Mouse (Mus musculus) embryonic facial prominence, embryonic 15.5 days (tissue): ENCODE data around the gene Ppara. TPM values are rescaled to one million over a fixed set of nuclear protein-coding genes. Genes with fewer than 3 reads are reported as not detected.

Source experiments
- ATAC-seq: fragments of 200-750 bp; cut with Nextera tagmentation; 2 replicates; pipeline ENCODE4 v1.8.0; 2017; ENCODE audit warnings: low read depth, moderate TSS enrichment; ENCODE audit not compliant: insufficient number of reproducible peaks, low FRiP score, low TSS enrichment
- H3K27ac ChIP-seq: fragments of 300-500 bp; sonication (generic); replicated peaks from 2 replicates; pipeline ENCODE4 v1.5.1; 2015; ENCODE audit warnings: mild to moderate bottlenecking, inconsistent platforms
- H3K27me3 ChIP-seq: fragments of 300-500 bp; sonication (generic); 2 replicates; pipeline ENCODE4 v1.6.1; 2015; ENCODE audit warnings: inconsistent platforms
- H3K36me3 ChIP-seq: fragments of 300-500 bp; sonication (generic); 2 replicates; pipeline ENCODE4 v1.6.1; 2015; ENCODE audit warnings: mild to moderate bottlenecking, inconsistent platforms
- H3K4me1 ChIP-seq: fragments of 300-500 bp; sonication (generic); 2 replicates; pipeline ENCODE4 v1.6.1; 2015; ENCODE audit warnings: inconsistent platforms
- H3K4me2 ChIP-seq: fragments of 300-500 bp; sonication (generic); replicated peaks from 2 replicates; pipeline ENCODE4 v1.6.1; 2015; ENCODE audit warnings: mild to moderate bottlenecking, inconsistent platforms
- H3K4me3 ChIP-seq: fragments of 300-500 bp; sonication (generic); replicated peaks from 2 replicates; pipeline ENCODE4 v1.5.1; 2015; ENCODE audit warnings: mild to moderate bottlenecking, inconsistent platforms
- H3K9ac ChIP-seq: fragments of 300-500 bp; sonication (generic); 2 replicates; pipeline ENCODE4 v1.6.1; 2015; ENCODE audit warnings: inconsistent platforms
- H3K9me3 ChIP-seq: fragments of 300-500 bp; sonication (generic); replicated peaks from 2 replicates; pipeline ENCODE4 v1.6.1; 2016; ENCODE audit warnings: inconsistent platforms
- WGBS: fragments of 180-500 bp; shearing (Covaris S2); methylation state at CpG from one replicate; pipeline ENCODE4 v1.1.7; 2015; 5-methylcytosine and 5-hydroxymethylcytosine counted together
- polyA plus RNA-seq: library from polyadenylated mRNA; unstranded; fragments of >200 nt; fragmentation: Nextera tagmentation; extraction: Ambion mirVana; gene quantifications from 2 replicates; pipeline ENCODE4 v1.2.1, GENCODE M21; 2015

The Ppara gene
- 3.6 and 5.0 TPM in 2 replicates for polyA plus RNA-seq

DNA sequence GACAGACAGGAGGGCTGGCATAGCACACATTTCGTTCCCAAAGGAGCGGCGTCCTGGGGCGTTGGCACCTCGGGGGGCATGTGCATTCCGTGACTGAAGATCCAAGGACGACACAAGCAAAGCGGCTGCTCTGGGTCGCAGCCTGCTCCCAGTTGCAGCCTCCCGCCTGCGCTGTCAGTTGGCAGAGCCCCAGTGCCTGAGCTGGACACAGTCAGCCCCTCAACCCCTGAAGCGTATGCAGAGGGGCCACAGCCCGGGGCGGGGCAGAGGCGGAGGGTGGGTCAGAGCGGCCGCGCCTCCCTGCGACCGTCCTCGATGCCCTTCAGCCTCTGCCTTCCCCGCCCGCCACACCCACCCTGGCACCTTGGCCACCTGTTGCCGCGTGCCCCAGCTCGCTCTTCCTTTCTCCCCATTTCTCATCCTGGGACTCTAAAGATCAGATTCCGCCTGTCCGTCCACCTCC, at the start of gene Ppara:
Ppara (plus strand) TSS at position 413 of the 463 bp plus-strand sequence.
- no peaks in the 10 kb centered on the region for H3K36me3 ChIP-seq
- 3% methylated on average over 28 of the region's 28 CpGs for WGBS
- H3K27ac ChIP-seq: no peak within 1 kb of the TSS
- H3K27me3 ChIP-seq: peaks cover 55% of the 10 kb centered on the region
- ATAC-seq: peak; percentile 17; the same call in 1 of the 2 replicates
- H3K4me3 ChIP-seq: peak within 1 kb of the TSS; percentile 73
- H3K4me1 ChIP-seq: peaks cover 15% of the 10 kb centered on the region; the same call in 1 of the 2 replicates
- H3K9me3 ChIP-seq: no peaks in the 10 kb centered on the region
- peak within 1 kb of the TSS; percentile 45 for H3K9ac ChIP-seq
- peak within 1 kb of the TSS; percentile 91 for H3K4me2 ChIP-seq

DNA sequence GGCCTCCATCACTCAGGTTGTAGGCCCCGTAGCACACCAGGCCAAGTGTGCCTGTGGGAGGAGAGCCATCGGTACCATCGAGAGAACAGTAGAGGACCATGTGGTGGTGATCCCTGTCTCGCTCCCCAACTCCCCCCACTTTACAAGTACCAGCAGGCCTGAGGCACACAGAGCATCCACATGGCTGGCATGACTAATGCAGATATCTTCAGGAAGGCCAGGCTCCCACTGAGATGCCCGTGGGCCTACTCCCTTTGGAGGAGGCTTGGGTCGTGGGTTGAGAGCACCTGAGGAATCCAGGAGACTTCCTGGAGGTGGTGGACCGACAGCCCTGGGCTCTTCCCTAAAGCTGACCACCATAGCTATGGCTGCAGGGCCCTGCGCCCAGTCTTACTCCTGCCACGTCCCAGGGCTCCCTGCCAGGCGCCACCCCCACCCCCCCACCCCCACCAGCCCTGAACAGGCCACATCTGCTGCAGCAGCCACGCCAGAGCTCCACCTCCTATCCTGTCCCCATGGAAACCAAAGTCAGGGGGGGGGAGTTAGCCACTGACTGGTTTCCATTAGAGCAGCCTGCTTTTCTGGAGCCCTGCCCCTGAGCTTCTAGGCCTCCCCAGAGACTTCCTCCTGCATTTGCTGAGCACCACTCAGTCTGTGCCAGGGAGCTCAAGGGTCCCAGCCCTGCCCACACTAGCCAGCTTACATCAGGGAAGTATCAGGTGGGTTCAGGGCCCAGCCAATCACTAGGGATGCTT, 48.0 kb upstream of the Ppara start:
- peaks cover 56% of the 10 kb centered on the region for H3K4me1 ChIP-seq
- no peaks in the 10 kb centered on the region for H3K27me3 ChIP-seq
- peak overlapping the region; percentile 35 for H3K4me2 ChIP-seq
- H3K9ac ChIP-seq: peak overlapping the region; percentile 10; the same call in 1 of the 2 replicates
- no peaks in the 10 kb centered on the region for H3K9me3 ChIP-seq
- peak overlapping the region; percentile 95 for H3K27ac ChIP-seq
- no peak overlapping the region; the same call in 1 of the 2 replicates for H3K4me3 ChIP-seq
- WGBS: 36% methylated on average over 11 of the region's 11 CpGs
- peaks cover 55% of the 10 kb centered on the region for H3K36me3 ChIP-seq
- peak; percentile 89 for ATAC-seq

DNA sequence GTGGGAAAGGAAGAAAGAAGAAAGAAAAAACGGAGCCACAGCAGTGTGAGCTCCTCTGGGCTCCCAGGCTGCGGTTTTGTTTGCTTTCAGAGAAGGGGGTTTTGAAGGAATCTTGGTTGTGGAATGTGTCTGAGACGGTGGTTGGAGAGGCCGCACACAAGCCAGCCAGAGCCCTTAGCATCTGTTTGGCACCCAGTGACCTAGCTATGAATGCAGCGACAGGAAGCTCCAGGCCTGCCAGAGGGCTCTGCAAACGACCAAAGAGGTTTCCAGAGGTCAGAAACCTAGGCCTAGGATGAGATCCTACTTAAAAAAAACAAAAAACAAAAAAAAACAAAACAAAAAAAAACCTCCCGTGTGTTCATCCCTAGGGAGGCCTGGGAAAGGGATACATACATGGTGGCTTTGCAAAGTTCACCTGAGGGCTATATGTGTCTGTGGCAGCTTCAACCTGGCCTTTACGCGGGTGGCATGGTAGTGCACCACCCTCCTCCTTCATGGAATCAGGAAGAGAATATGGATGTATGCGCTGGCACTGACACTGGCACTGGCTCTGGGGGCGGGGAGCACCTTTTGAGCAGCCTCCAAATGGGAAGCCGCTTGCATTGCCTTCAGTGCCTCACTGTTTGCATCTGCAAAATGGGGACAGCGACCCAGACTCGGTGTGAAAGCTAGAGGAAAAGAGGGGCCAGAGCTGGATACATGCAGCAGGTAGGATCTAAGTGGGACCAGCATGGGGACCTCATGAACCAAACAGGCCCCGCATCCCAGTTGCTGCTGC, 47.0 kb upstream of the Ppara start:
- Histone ChIP-seq H3K4me2 (peak overlapping the region; percentile 35; the same call in 1 of the 2 replicates), H3K9me3 (no peaks in the 10 kb centered on the region), H3K27me3 (no peaks in the 10 kb centered on the region), H3K4me3 (no peak overlapping the region), H3K9ac (no peak overlapping the region; the same call in 1 of the 2 replicates), H3K36me3 (peaks cover 63% of the 10 kb centered on the region), H3K27ac (peak overlapping the region; percentile 95), H3K4me1 (peaks cover 56% of the 10 kb centered on the region)
- 0 out of 2 replicates have a peak, but pooled peaks have one; percentile 12 for ATAC-seq
- WGBS: 56% methylated on average over 15 of the region's 15 CpGs

DNA sequence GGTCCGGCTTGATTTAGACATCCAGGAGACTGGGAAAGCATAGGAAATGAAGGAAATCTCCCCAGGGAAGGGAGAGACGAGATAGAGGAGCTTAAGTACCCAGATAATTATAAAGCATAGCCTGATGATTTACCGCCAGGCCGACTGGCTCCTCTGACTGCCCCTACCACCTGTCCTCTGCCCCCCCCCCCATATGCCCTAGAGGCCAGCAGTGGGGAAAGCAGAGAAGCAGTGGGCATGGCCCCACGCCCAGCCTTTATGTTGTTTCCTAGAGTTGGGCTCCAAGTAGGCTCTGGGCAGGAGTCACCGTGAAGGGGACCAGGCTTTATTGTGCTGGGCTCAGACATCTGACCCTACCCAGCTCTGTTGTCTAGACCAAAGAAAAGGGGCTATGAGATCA, 46.0 kb upstream of the Ppara start:
- no peak overlapping the region for H3K4me2 ChIP-seq
- 0 out of 2 replicates have a peak overlapping the region, but pooled peaks have one; percentile 95 for H3K27ac ChIP-seq
- H3K9me3 ChIP-seq: no peaks in the 10 kb centered on the region
- H3K9ac ChIP-seq: no peak overlapping the region
- ATAC-seq: no peak
- H3K27me3 ChIP-seq: no peaks in the 10 kb centered on the region
- H3K4me1 ChIP-seq: peaks cover 50% of the 10 kb centered on the region
- 46% methylated on average over 6 of the region's 6 CpGs for WGBS
- no peak overlapping the region for H3K4me3 ChIP-seq
- H3K36me3 ChIP-seq: peaks cover 63% of the 10 kb centered on the region

DNA sequence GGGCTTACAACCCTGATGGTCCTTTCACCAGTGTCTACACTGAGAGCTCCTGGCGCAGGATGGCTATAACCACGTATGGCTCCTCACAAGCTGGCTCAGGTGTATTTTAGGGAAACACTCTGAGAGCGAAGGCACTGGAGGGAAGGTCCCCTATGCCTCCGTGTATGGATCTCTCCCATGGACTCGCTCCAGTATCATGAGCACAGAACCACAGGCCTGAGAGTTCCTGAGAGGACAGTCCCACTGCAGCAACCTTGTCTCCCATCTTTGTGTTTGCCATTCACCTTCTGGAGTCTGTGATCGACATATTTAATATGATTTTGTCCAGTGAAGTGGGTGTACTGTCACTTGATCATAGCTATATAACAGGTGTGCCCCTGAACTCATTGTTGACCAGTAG, 45.3 kb upstream of the Ppara start:
- 92% methylated on average over 6 of the region's 6 CpGs for WGBS
- Histone ChIP-seq H3K9me3 (no peaks in the 10 kb centered on the region), H3K4me1 (peaks cover 44% of the 10 kb centered on the region), H3K4me3 (no peak overlapping the region), H3K27me3 (no peaks in the 10 kb centered on the region), H3K27ac (no peak overlapping the region), H3K36me3 (peaks cover 63% of the 10 kb centered on the region), H3K4me2 (no peak overlapping the region), H3K9ac (no peak overlapping the region)
- no peak for ATAC-seq

DNA sequence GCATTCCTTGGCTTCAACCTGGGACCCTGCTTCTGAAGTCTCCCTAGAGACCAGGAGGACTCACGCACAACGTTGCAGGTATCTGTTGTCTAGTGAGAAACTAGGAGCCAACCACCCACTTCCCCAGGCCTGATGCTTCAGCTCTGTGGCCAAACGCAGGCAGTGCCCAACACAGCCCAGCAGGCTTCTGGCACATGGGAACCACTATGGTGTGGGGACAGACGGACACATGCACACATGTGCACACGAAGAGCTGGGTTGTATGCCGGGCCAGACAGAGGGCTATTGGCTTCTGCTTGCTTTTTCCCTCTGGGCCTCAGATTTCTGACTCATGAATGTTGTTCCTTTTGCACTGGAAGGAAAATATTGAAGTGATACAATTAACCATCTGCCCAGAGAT, 44.7 kb upstream of the Ppara start:
- H3K4me3 ChIP-seq: no peak overlapping the region
- H3K27me3 ChIP-seq: no peaks in the 10 kb centered on the region
- H3K36me3 ChIP-seq: peaks cover 63% of the 10 kb centered on the region
- no peak overlapping the region for H3K27ac ChIP-seq
- H3K4me2 ChIP-seq: no peak overlapping the region
- H3K9ac ChIP-seq: no peak overlapping the region
- no peaks in the 10 kb centered on the region for H3K9me3 ChIP-seq
- no peak for ATAC-seq
- peaks cover 40% of the 10 kb centered on the region for H3K4me1 ChIP-seq
- 84% methylated on average over 6 of the region's 6 CpGs for WGBS

DNA sequence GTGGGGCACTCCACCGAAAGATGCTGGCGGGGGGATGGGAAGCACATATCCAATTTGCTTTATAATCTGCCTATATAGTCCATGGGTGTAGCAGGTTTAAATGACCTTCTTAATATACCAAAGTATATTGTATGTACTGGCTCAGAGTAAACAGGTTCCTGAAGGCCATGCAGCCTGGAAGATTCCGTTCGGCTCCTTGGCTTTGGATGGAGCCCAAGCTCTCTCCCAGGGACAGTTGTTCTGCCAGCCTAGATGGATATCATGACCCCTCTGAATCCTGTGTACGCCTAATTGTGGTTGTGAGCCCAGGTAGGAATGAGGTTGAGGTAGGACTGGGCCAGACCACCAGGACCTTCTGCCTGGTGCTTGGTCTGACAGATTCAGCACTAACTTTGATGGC, 43.9 kb upstream of the Ppara start:
- Histone ChIP-seq H3K4me3 (no peak overlapping the region), H3K27me3 (no peaks in the 10 kb centered on the region), H3K9me3 (no peaks in the 10 kb centered on the region), H3K36me3 (peaks cover 68% of the 10 kb centered on the region), H3K4me1 (peaks cover 31% of the 10 kb centered on the region), H3K27ac (no peak overlapping the region), H3K4me2 (no peak overlapping the region), H3K9ac (no peak overlapping the region)
- ATAC-seq: no peak
- WGBS: 86% methylated on average over 5 of the region's 5 CpGs

DNA sequence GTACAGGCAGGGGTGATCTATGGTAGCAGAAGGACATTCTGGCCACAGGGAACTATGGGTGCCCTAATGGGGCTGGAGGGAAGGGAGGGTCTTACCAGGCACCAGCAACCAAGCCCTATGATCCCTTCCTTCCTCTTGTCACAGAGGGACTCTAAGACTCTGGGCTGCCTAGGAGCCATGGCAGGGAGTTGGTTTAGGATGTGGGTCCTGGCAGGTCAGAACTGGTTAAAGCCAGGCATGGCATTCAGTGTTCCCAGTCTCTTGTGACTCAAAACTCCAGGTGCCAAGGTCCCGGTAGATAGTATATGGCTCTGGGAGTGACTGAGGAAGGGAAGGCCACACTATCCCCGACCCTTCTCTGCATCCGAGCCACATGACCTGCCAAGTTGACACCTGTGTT, 41.7 kb upstream of the Ppara start:
- 83% methylated on average over 3 of the region's 3 CpGs for whole genome bisulfite sequencing
- Histone ChIP-seq H3K36me3 (peaks cover 84% of the 10 kb centered on the region), H3K9ac (no peak overlapping the region), H3K27ac (no peak overlapping the region), H3K4me1 (peaks cover 10% of the 10 kb centered on the region), H3K27me3 (no peaks in the 10 kb centered on the region), H3K4me2 (no peak overlapping the region), H3K4me3 (no peak overlapping the region), H3K9me3 (no peaks in the 10 kb centered on the region)
- ATAC-seq: no peak

DNA sequence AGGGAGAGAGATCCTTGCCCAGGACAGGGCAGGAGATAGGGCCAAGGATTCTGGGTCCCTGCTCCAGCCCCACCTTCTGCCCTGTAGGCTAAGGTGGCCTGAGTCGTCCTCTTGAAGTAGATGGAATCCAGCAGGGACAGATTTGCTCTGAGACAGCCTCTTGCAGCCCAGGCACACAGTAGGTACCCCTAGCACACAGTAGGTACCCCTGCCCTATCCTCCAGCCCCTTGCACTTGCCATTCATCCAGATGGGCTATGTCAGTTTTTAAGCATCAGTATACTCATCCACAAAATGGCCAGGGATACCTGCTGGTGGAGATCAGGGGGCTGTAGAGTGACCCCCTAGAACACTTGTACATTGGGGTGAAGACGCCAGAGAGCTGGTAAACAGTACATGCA, 41.0 kb upstream of the Ppara start:
- WGBS: 71% methylated on average over 2 of the region's 2 CpGs
- H3K27me3 ChIP-seq: no peaks in the 10 kb centered on the region

DNA sequence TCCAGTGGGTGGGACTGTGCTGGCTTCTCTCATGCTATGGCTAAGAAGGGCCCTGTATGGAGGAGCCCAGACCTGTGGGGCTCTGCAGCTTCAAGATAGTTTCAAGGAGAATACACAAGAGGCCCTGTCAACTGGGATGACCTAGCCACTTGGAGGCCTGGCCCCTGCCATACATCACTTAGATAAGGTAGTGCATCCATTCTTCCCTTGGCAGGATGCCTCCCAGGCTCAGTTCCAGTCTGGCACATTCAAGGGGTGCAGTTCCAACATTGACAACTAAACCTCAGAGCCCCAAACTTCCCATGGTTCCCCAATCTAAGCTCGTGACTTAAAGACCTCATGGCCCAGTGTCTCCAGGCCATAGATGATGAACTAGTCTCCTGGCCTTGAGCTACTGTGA, 40.4 kb upstream of the Ppara start:
- H3K4me2 ChIP-seq: no peak overlapping the region
- no peaks in the 10 kb centered on the region for H3K9me3 ChIP-seq
- no peak overlapping the region for H3K27ac ChIP-seq
- ATAC-seq: no peak
- no peak overlapping the region for H3K9ac ChIP-seq
- H3K4me3 ChIP-seq: no peak overlapping the region
- 96% methylated on average over 1 of the region's 1 CpGs for WGBS
- H3K36me3 ChIP-seq: peaks cover 92% of the 10 kb centered on the region
- H3K4me1 ChIP-seq: no peaks in the 10 kb centered on the region
- no peaks in the 10 kb centered on the region for H3K27me3 ChIP-seq

More for the DNA sequence above, 41.0 kb upstream of the Ppara start:
- H3K4me1 ChIP-seq: peaks cover 3% of the 10 kb centered on the region
- no peak overlapping the region for H3K9ac ChIP-seq
- H3K4me3 ChIP-seq: no peak overlapping the region
- peaks cover 90% of the 10 kb centered on the region for H3K36me3 ChIP-seq
- no peak overlapping the region for H3K27ac ChIP-seq
- ATAC-seq: no peak
- no peaks in the 10 kb centered on the region for H3K9me3 ChIP-seq
- no peak overlapping the region for H3K4me2 ChIP-seq

DNA sequence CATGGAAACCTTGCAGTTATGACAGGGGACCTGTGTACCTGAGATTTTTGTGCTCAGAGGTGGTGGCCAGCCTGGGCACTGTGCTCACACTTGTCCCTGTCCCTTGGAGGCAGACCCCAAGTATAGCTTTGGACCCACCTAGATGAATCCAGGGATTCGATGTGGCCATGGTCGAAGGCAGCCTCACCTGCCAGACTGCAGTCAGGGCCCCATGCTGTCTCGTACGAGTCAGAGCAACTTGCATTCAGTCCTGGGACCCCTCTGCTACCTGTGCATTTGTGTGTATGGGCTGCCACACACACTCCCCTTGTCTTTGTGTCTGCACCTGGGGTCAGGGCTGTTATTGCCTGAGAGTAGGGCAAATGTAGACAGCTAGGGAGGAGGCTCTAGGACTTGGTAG, 39.5 kb upstream of the Ppara start:
- no peak for ATAC-seq
- no peak overlapping the region for H3K4me3 ChIP-seq
- no peak overlapping the region for H3K9ac ChIP-seq
- 92% methylated on average over 4 of the region's 4 CpGs for WGBS
- no peaks in the 10 kb centered on the region for H3K27me3 ChIP-seq
- H3K4me1 ChIP-seq: no peaks in the 10 kb centered on the region
- H3K36me3 ChIP-seq: peaks cover 92% of the 10 kb centered on the region
- H3K4me2 ChIP-seq: no peak overlapping the region
- H3K27ac ChIP-seq: no peak overlapping the region
- H3K9me3 ChIP-seq: no peaks in the 10 kb centered on the region
